Mouse (Mus musculus): ENCODE data around the gene Zzz3.

The Zzz3 gene

GRCm38 (mm10) chr3:152395350-152396277 lies at the start of gene Zzz3:
Gene Zzz3 (plus strand): TSS chr3:152395473.
- peak; percentile 88 for DNase-seq

GRCm38 (mm10) chr3:152345732-152346632 lies 49.3 kb upstream of the Zzz3 start, which contains the start of gene Usp33:
Gene Usp33 (plus strand): TSS chr3:152346478.
- peak; percentile 93 for DNase-seq

GRCm38 (mm10) chr3:152346633-152347141 lies 48.6 kb upstream of the Zzz3 start:
- peak; percentile 37 for DNase-seq

- DNase-seq, result no peak
Measured at GRCm38 (mm10) chr3:152347227-152347626, 48.0 kb upstream of the Zzz3 start.

- no peak for DNase-seq
Measured at GRCm38 (mm10) chr3:152348011-152348830, 47.1 kb upstream of the Zzz3 start.

- no peak for DNase-seq
Measured at GRCm38 (mm10) chr3:152350431-152350830, 44.8 kb upstream of the Zzz3 start.

GRCm38 (mm10) chr3:152350966-152351365 lies 44.3 kb upstream of the Zzz3 start:
- DNase-seq, result no peak

GRCm38 (mm10) chr3:152352289-152352688 lies 43.0 kb upstream of the Zzz3 start:
- no peak for DNase-seq

GRCm38 (mm10) chr3:152353434-152354177 lies 41.7 kb upstream of the Zzz3 start:
- DNase-seq, result no peak

- no peak for DNase-seq
Measured at GRCm38 (mm10) chr3:152355361-152355760, 39.9 kb upstream of the Zzz3 start.

- DNase-seq, result no peak
Measured at GRCm38 (mm10) chr3:152356751-152357150, 38.5 kb upstream of the Zzz3 start.

- DNase-seq, result no peak
Measured at GRCm38 (mm10) chr3:152359151-152359550, 36.1 kb upstream of the Zzz3 start.

GRCm38 (mm10) chr3:152364181-152364580 lies 31.1 kb upstream of the Zzz3 start:
- DNase-seq, result no peak

- DNase-seq, result no peak
Measured at GRCm38 (mm10) chr3:152376063-152376462, 19.2 kb upstream of the Zzz3 start.

- DNase-seq, result no peak
Measured at GRCm38 (mm10) chr3:152384106-152384505, 11.2 kb upstream of the Zzz3 start.

- DNase-seq, result peak; percentile 99
Measured at GRCm38 (mm10) chr3:152396278-152396987, 1.2 kb downstream of the Zzz3 start.

GRCm38 (mm10) chr3:152396988-152397314 lies 1.7 kb downstream of the Zzz3 start:
- no peak for DNase-seq

- DNase-seq, result no peak
Measured at GRCm38 (mm10) chr3:152397335-152397940, 2.2 kb downstream of the Zzz3 start.

- DNase-seq, result no peak
Measured at GRCm38 (mm10) chr3:152400441-152400840, 5.2 kb downstream of the Zzz3 start.

GRCm38 (mm10) chr3:152400875-152401274 lies 5.6 kb downstream of the Zzz3 start:
- no peak for DNase-seq

Measured in right cerebral cortex, postnatal 14 days (tissue).